Mouse (Mus musculus) testis, adult 2 months (tissue): Measurements from ENCODE around the gene Hgd. TPM values are rescaled to one million over a fixed set of nuclear protein-coding genes. Genes with fewer than 3 reads are reported as not detected.

Experiments
- H3K27ac ChIP-seq: fragments of 200-500 bp; 2 replicates; pipeline ENCODE4 v1.5.1; 2012; ENCODE audit warnings: low read depth, low read length; ENCODE audit not compliant: control insufficient read depth, insufficient read depth
- H3K27me3 ChIP-seq: fragments of 200-500 bp; 2 replicates; pipeline ENCODE4 v1.6.1; 2012; ENCODE audit warnings: mild to moderate bottlenecking, low read length, moderate library complexity; ENCODE audit not compliant: control insufficient read depth, insufficient read depth
- H3K36me3 ChIP-seq: fragments of 200-500 bp; 2 replicates; pipeline ENCODE4 v1.6.1; 2012; ENCODE audit warnings: mild to moderate bottlenecking, low read length; ENCODE audit not compliant: control insufficient read depth, insufficient read depth
- H3K4me1 ChIP-seq: fragments of 200-500 bp; 2 replicates; pipeline ENCODE4 v1.6.1; 2012; ENCODE audit warnings: low read length; ENCODE audit not compliant: control insufficient read depth, insufficient read depth
- H3K4me3 ChIP-seq: fragments of 200-500 bp; 2 replicates; pipeline ENCODE4 v1.5.1; 2012; ENCODE audit warnings: low read depth, mild to moderate bottlenecking, low read length, moderate library complexity, mixed read lengths; ENCODE audit not compliant: control insufficient read depth
- CTCF ChIP-seq: fragments of 200-500 bp; IDR thresholded peaks from 2 replicates; pipeline ENCODE4 v1.5.1; 2012; ENCODE audit warnings: low read depth, mild to moderate bottlenecking, inconsistent platforms, low read length, moderate library complexity; ENCODE audit not compliant: control insufficient read depth, insufficient read depth, insufficient replicate concordance
- POLR2A ChIP-seq: fragments of 200-500 bp; IDR thresholded peaks from 2 replicates; pipeline ENCODE4 v1.6.1; 2012; ENCODE audit warnings: low read depth, mild to moderate bottlenecking, inconsistent platforms, low read length, moderate library complexity; ENCODE audit not compliant: control insufficient read depth
- polyA plus RNA-seq: library from polyadenylated mRNA; depleted of rRNA; stranded (reverse); fragments of >200 nt; gene quantifications from 2 replicates; pipeline ENCODE4 v1.2.3, GENCODE M21; 2012

Hgd gene
- polyA plus RNA-seq, 1 experiment = 1.2 TPM

DNA sequence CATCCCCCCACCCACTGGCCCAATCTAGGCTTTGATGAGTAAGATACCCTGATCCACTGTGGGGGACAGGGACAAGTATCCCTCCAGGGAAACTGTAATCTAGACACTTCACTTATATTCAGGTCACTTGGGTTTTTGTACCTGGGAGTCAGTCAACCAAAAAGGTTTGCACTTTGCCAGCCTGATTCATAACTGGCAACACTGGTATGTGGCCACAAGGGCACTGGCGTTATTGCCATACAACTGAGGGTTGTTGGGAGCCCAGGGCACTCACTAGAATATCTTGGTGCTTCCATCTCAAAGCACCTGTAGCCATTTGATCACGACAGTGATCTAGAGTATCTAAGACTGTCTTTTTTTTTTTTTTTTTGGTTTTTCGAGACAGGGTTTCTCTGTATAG is 65.8 kb downstream of the Hgd start:
- Histone ChIP-seq H3K36me3 (peaks cover 4% of the 10 kb centered on the region; the same call in 1 of the 2 replicates), H3K4me3 (no peak overlapping the region), H3K27ac (no peak overlapping the region), H3K4me1 (no peaks in the 10 kb centered on the region), H3K27me3 (no peaks in the 10 kb centered on the region)
- no peak for TF ChIP-seq POLR2A
- no peak for TF ChIP-seq CTCF

GRCm38 (mm10) chr16:37647067-37647466 is 67.1 kb downstream of the Hgd start:
- H3K4me1 ChIP-seq = no peaks in the 10 kb centered on the region; the same call in 1 of the 2 replicates
- no peaks in the 10 kb centered on the region for H3K27me3 ChIP-seq
- peaks cover 4% of the 10 kb centered on the region; the same call in 1 of the 2 replicates for H3K36me3 ChIP-seq
- TF ChIP-seq CTCF = no peak
- no peak for TF ChIP-seq POLR2A
- no peak overlapping the region for H3K27ac ChIP-seq
- H3K4me3 ChIP-seq = no peak overlapping the region

DNA sequence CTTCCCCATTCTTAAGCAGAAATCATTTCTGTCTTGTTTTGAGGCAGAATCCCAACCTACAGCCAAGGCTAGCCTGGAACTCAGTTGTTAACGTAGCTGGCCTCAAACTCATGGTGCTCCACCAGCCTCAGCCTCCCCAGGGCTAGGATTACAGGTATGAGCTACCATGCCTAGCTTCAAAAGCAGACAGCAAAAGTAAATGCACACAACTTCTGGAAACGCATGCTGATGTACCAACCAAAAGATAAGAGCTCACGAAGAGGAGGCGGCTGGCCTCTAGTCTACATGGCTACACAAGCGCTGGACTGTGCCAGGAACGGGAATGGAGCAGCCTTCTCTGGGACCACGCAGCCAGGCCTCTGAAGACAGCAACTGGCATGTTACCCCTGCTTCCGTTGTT is 68.0 kb downstream of the Hgd start:
- Histone ChIP-seq H3K4me1 (peaks cover 2% of the 10 kb centered on the region; the same call in 1 of the 2 replicates), H3K27me3 (no peaks in the 10 kb centered on the region), H3K27ac (no peak overlapping the region), H3K4me3 (no peak overlapping the region), H3K36me3 (peaks cover 4% of the 10 kb centered on the region; the same call in 1 of the 2 replicates)
- TF ChIP-seq POLR2A (no peak), CTCF (no peak)

DNA sequence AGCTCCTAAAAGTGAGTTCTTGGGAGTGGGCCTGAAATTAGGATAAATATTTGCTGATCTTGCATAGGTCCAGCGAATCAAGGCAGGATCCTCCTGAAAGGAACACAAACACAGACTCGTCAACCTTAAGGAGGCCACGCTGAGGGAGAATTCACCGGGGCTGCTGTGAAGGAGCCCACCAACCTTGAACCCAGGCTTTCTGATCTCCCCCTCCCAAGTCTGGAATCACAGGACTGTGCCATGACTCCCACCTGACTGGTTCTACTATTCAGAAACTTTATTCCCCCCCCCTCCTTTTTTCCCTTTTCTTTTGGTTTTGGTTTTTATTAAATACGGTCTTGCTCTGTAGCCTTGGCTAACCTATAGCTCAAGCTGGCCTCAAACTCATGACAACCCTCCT is 69.1 kb downstream of the Hgd start:
- peaks cover 2% of the 10 kb centered on the region; the same call in 1 of the 2 replicates for H3K4me1 ChIP-seq
- H3K36me3 ChIP-seq = peaks cover 4% of the 10 kb centered on the region; the same call in 1 of the 2 replicates

DNA sequence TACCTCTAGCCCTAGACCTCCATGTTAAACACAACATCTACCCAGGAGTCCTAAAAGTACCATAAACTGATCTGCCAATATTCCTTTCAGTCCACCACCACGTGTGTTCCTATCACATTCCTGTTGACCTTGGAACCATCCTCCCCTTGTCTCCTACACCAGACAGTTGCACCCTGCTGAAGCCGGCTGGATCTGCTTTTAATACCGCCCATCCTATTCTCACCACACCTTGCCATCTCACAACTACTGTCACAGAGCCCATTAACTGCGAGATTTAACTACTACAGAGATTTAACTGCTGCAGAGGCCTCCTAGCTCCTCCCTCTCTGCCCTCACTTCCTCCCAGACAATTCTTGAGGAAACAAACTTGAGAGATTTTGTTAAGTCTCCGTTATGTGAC is 71.5 kb downstream of the Hgd start:
- no peak overlapping the region for H3K27ac ChIP-seq
- H3K4me1 ChIP-seq = peaks cover 5% of the 10 kb centered on the region; the same call in 1 of the 2 replicates
- H3K4me3 ChIP-seq = no peak overlapping the region
- no peak for TF ChIP-seq CTCF
- no peak for TF ChIP-seq POLR2A
- peaks cover 4% of the 10 kb centered on the region; the same call in 1 of the 2 replicates for H3K36me3 ChIP-seq
- no peaks in the 10 kb centered on the region for H3K27me3 ChIP-seq

More for the DNA sequence above, 69.1 kb downstream of the Hgd start:
- TF ChIP-seq POLR2A (no peak), CTCF (no peak)
- H3K27me3 ChIP-seq = no peaks in the 10 kb centered on the region
- H3K4me3 ChIP-seq = no peak overlapping the region
- no peak overlapping the region for H3K27ac ChIP-seq

DNA sequence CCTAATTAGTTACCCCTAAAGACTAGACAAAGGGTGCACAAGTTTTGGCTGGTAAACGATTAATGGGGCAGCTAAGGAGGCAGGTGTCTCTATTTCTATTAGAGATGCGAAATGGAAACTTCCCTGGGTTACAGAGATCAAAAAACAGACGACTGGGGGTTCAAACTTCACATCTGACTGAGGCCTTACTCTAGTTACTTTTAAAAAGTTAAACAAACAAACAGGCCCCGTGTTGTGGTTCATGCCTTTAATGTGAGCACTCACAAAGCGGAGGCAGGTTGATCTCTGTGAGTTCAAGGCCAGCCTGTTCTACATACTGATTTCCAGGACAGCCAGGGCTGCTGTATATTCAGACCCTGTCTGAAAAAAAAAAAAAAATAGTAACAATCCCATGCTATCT is 72.7 kb downstream of the Hgd start:
- no peak for TF ChIP-seq POLR2A
- TF ChIP-seq CTCF = no peak
- H3K36me3 ChIP-seq = no peaks in the 10 kb centered on the region
- no peaks in the 10 kb centered on the region for H3K27me3 ChIP-seq
- no peak overlapping the region for H3K27ac ChIP-seq
- peaks cover 5% of the 10 kb centered on the region; the same call in 1 of the 2 replicates for H3K4me1 ChIP-seq
- no peak overlapping the region for H3K4me3 ChIP-seq

GRCm38 (mm10) chr16:37653058-37653457 is 73.1 kb downstream of the Hgd start:
- H3K27ac ChIP-seq = no peak overlapping the region

More at GRCm38 (mm10) chr16:37653058-37653457, 73.1 kb downstream of the Hgd start:
- H3K27me3 ChIP-seq = no peaks in the 10 kb centered on the region
- peaks cover 5% of the 10 kb centered on the region; the same call in 1 of the 2 replicates for H3K4me1 ChIP-seq
- no peak overlapping the region for H3K4me3 ChIP-seq
- TF ChIP-seq POLR2A = no peak
- no peak for TF ChIP-seq CTCF
- no peaks in the 10 kb centered on the region for H3K36me3 ChIP-seq
